Mouse (Mus musculus): ENCODE measurements around the gene Srrd. TPM values are rescaled to one million over a fixed set of nuclear protein-coding genes. Genes with fewer than 3 reads are reported as not detected.

The Srrd gene
- polyA plus RNA-seq (2015; fragmentation: Nextera tagmentation; extraction: Ambion mirVana) = 50.6 and 53.8 TPM in 2 replicates

DNA sequence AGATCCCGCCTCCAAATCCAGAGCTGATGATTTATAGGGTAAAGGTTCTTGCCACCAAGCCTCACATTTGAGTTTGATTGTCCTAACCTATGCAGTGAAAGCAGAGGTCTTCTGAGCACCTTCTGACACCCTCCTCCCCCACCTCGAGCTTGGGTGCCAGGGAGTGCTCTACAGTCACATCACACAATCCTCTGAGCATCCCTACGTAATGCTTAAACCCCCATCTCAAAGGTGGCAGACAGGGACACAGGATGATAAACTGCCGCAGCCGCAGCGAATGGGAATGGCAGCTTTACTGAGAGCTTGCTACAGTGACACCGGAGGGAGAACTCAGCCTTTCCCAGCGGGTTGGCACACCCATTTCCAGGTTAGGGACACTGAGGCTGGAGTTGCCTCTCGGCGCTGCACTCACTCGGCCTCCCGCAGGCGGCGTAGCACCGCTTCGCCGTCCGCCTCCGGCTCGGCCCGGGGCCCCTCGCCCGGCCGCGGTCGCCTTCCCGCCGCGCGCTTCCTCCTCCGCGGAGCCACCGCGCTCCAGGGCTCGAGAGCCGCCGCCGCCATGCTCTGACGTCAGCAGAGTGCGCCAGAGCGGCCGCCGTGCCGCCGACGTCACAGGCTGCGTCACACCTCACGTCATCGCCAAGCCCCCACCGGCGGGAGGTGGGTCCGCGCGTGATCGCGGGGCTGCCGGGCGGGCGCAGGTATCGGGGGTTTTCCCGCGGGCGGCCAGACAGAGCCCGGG is at the start of gene Srrd, which contains the start of gene Hps4:
Gene Srrd, minus strand, starts transcription at position 578 of the 742 bp plus-strand sequence.
Gene Hps4, plus strand, starts transcription at position 621 of the 742 bp plus-strand sequence.
- Histone ChIP-seq H3K4me3 (replicated peaks) (peak within 1 kb of the TSS; percentile 85), H3K27me3 (no peaks in the 10 kb centered on the region), H3K9me3 (no peaks in the 10 kb centered on the region), H3K9ac (replicated peaks) (peak within 1 kb of the TSS; percentile 89), H3K27ac (peak within 1 kb of the TSS; percentile 55), H3K36me3 (peaks cover 35% of the 10 kb centered on the region), H3K4me1 (replicated peaks) (peaks cover 43% of the 10 kb centered on the region), H3K4me2 (replicated peaks) (peak within 1 kb of the TSS; percentile 84)
- peak; percentile 69 for ATAC-seq
- WGBS = 2% methylated on average over 51 of the region's 64 CpGs

- H3K4me1 ChIP-seq (replicated peaks) = peaks cover 66% of the 10 kb centered on the region
- ATAC-seq = no peak
- H3K4me3 ChIP-seq (replicated peaks) = no peak overlapping the region
- H3K36me3 ChIP-seq = peaks cover 47% of the 10 kb centered on the region
- 77% methylated on average over 27 of the region's 27 CpGs for WGBS
- no peak overlapping the region for H3K27ac ChIP-seq
- H3K4me2 ChIP-seq (replicated peaks) = 0 out of 2 replicates have a peak overlapping the region, but pooled peaks have one; percentile 15
- no peaks in the 10 kb centered on the region for H3K9me3 ChIP-seq
- peak overlapping the region; percentile 28; the same call in 1 of the 2 replicates for H3K9ac ChIP-seq (replicated peaks)
- H3K27me3 ChIP-seq = no peaks in the 10 kb centered on the region
Observed at GRCm38 (mm10) chr5:112391676-112392323, 49.0 kb upstream of the Srrd start.

- no peaks in the 10 kb centered on the region for H3K27me3 ChIP-seq
- H3K4me3 ChIP-seq (replicated peaks) = 0 out of 2 replicates have a peak overlapping the region, but pooled peaks have one; percentile 5
- ATAC-seq = no peak
- peak overlapping the region; percentile 27 for H3K4me2 ChIP-seq (replicated peaks)
- H3K9me3 ChIP-seq = no peaks in the 10 kb centered on the region
- H3K9ac ChIP-seq (replicated peaks) = no peak overlapping the region; the same call in 1 of the 2 replicates
- H3K4me1 ChIP-seq (replicated peaks) = peaks cover 66% of the 10 kb centered on the region
- H3K27ac ChIP-seq = no peak overlapping the region
- H3K36me3 ChIP-seq = peaks cover 55% of the 10 kb centered on the region
- WGBS = 72% methylated on average over 16 of the region's 16 CpGs
Observed at GRCm38 (mm10) chr5:112391002-112391401, 48.2 kb upstream of the Srrd start.

GRCm38 (mm10) chr5:112389352-112389751 is 46.5 kb upstream of the Srrd start:
- Histone ChIP-seq H3K36me3 (peaks cover 71% of the 10 kb centered on the region), H3K4me2 (replicated peaks) (peak overlapping the region; percentile 32), H3K27me3 (no peaks in the 10 kb centered on the region), H3K4me3 (replicated peaks) (no peak overlapping the region; the same call in 1 of the 2 replicates), H3K9ac (replicated peaks) (peak overlapping the region; percentile 46; the same call in 1 of the 2 replicates), H3K4me1 (replicated peaks) (peaks cover 57% of the 10 kb centered on the region), H3K9me3 (no peaks in the 10 kb centered on the region), H3K27ac (no peak overlapping the region)
- no peak for ATAC-seq
- WGBS = 78% methylated on average over 9 of the region's 9 CpGs

GRCm38 (mm10) chr5:112385973-112386372 is 43.1 kb upstream of the Srrd start:
- no peak overlapping the region for H3K4me2 ChIP-seq (replicated peaks)
- H3K36me3 ChIP-seq = peaks cover 70% of the 10 kb centered on the region
- 76% methylated on average over 2 of the region's 2 CpGs for WGBS
- no peaks in the 10 kb centered on the region for H3K9me3 ChIP-seq
- no peak overlapping the region for H3K4me3 ChIP-seq (replicated peaks)
- no peak for ATAC-seq
- peaks cover 42% of the 10 kb centered on the region for H3K4me1 ChIP-seq (replicated peaks)
- H3K9ac ChIP-seq (replicated peaks) = no peak overlapping the region
- H3K27ac ChIP-seq = no peak overlapping the region
- no peaks in the 10 kb centered on the region for H3K27me3 ChIP-seq

- ATAC-seq = no peak
Observed at GRCm38 (mm10) chr5:112384805-112385472, 42.1 kb upstream of the Srrd start.

GRCm38 (mm10) chr5:112382641-112383330 is 39.9 kb upstream of the Srrd start:
- 66% methylated on average over 17 of the region's 17 CpGs for WGBS
- Histone ChIP-seq H3K27me3 (no peaks in the 10 kb centered on the region), H3K4me2 (replicated peaks) (no peak overlapping the region), H3K4me1 (replicated peaks) (peaks cover 19% of the 10 kb centered on the region), H3K27ac (peak overlapping the region; percentile 74), H3K4me3 (replicated peaks) (no peak overlapping the region), H3K9me3 (no peaks in the 10 kb centered on the region), H3K9ac (replicated peaks) (no peak overlapping the region), H3K36me3 (peaks cover 70% of the 10 kb centered on the region)
- ATAC-seq = peak; percentile 34; the same call in 1 of the 2 replicates

More at GRCm38 (mm10) chr5:112384805-112385472, 42.1 kb upstream of the Srrd start:
- Histone ChIP-seq H3K4me1 (replicated peaks) (peaks cover 34% of the 10 kb centered on the region), H3K4me2 (replicated peaks) (no peak overlapping the region), H3K4me3 (replicated peaks) (no peak overlapping the region), H3K27ac (no peak overlapping the region), H3K9ac (replicated peaks) (no peak overlapping the region), H3K27me3 (no peaks in the 10 kb centered on the region), H3K9me3 (no peaks in the 10 kb centered on the region), H3K36me3 (peaks cover 67% of the 10 kb centered on the region)
- 90% methylated on average over 13 of the region's 13 CpGs for WGBS

- Histone ChIP-seq H3K27ac (peak overlapping the region; percentile 74), H3K27me3 (no peaks in the 10 kb centered on the region), H3K9ac (replicated peaks) (0 out of 2 replicates have a peak overlapping the region, but pooled peaks have one; percentile 40), H3K36me3 (peaks cover 67% of the 10 kb centered on the region), H3K4me2 (replicated peaks) (no peak overlapping the region), H3K4me3 (replicated peaks) (no peak overlapping the region), H3K4me1 (replicated peaks) (peaks cover 19% of the 10 kb centered on the region), H3K9me3 (no peaks in the 10 kb centered on the region)
- peak; percentile 28; the same call in 1 of the 2 replicates for ATAC-seq
- WGBS = 61% methylated on average over 8 of the region's 9 CpGs
Observed at GRCm38 (mm10) chr5:112382042-112382441, 39.2 kb upstream of the Srrd start.

DNA sequence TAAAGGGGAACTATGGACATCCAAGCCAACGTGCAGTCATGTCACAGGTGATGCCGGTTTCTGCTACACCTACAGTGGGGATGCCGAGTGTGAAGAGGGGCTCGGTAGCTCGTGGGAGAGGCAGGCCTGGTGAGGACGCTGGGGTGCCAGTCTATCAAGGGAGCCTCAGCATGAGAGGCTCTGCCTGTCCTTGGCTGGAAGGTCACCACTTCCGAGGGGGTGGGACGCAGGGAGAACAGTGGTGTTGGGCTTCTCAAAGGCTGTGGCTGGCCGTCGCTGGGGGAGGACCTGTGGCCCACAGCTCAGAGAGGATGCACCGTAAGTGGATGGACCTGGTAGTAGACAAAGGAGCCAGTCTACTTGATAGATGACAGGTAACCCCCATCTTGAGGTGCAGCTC is 38.3 kb upstream of the Srrd start:
- no peaks in the 10 kb centered on the region for H3K9me3 ChIP-seq
- ATAC-seq = no peak
- peak overlapping the region; percentile 74; the same call in 1 of the 2 replicates for H3K27ac ChIP-seq
- peak overlapping the region; percentile 40; the same call in 1 of the 2 replicates for H3K9ac ChIP-seq (replicated peaks)
- WGBS = 90% methylated on average over 11 of the region's 11 CpGs
- H3K4me3 ChIP-seq (replicated peaks) = no peak overlapping the region
- H3K27me3 ChIP-seq = no peaks in the 10 kb centered on the region
- peaks cover 19% of the 10 kb centered on the region for H3K4me1 ChIP-seq (replicated peaks)
- peaks cover 64% of the 10 kb centered on the region for H3K36me3 ChIP-seq
- no peak overlapping the region for H3K4me2 ChIP-seq (replicated peaks)

GRCm38 (mm10) chr5:112378716-112379115 is 35.9 kb upstream of the Srrd start:
- WGBS = 79% methylated on average over 6 of the region's 6 CpGs
- ATAC-seq = no peak

GRCm38 (mm10) chr5:112377380-112377779 is 34.5 kb upstream of the Srrd start:
- Histone ChIP-seq H3K27me3 (no peaks in the 10 kb centered on the region), H3K4me3 (replicated peaks) (no peak overlapping the region), H3K4me1 (replicated peaks) (peaks cover 25% of the 10 kb centered on the region), H3K27ac (no peak overlapping the region), H3K36me3 (peaks cover 68% of the 10 kb centered on the region), H3K4me2 (replicated peaks) (no peak overlapping the region), H3K9ac (replicated peaks) (no peak overlapping the region), H3K9me3 (no peaks in the 10 kb centered on the region)
- ATAC-seq = no peak
- 96% methylated on average over 1 of the region's 1 CpGs for WGBS

More at GRCm38 (mm10) chr5:112378716-112379115, 35.9 kb upstream of the Srrd start:
- peaks cover 20% of the 10 kb centered on the region for H3K4me1 ChIP-seq (replicated peaks)
- no peaks in the 10 kb centered on the region for H3K27me3 ChIP-seq
- no peak overlapping the region for H3K4me3 ChIP-seq (replicated peaks)
- no peak overlapping the region for H3K4me2 ChIP-seq (replicated peaks)
- peaks cover 67% of the 10 kb centered on the region for H3K36me3 ChIP-seq
- H3K9me3 ChIP-seq = no peaks in the 10 kb centered on the region
- no peak overlapping the region for H3K27ac ChIP-seq
- H3K9ac ChIP-seq (replicated peaks) = no peak overlapping the region
